Mouse (Mus musculus) small intestine, adult 2 months (tissue): ENCODE results near the gene Rbm19. TPM values are rescaled to one million over a fixed set of nuclear protein-coding genes. Genes with fewer than 3 reads are reported as not detected.

Experiments
- H3K27ac ChIP-seq: fragments of 200-500 bp; 2 replicates; pipeline ENCODE4 v1.5.1; 2012; ENCODE audit warnings: low read depth, low read length, control low read depth, inconsistent platforms; ENCODE audit not compliant: insufficient read depth
- H3K27me3 ChIP-seq: fragments of 200-500 bp; 2 replicates; pipeline ENCODE4 v1.6.1; 2012; ENCODE audit warnings: mild to moderate bottlenecking, moderate library complexity, low read length, inconsistent platforms; ENCODE audit not compliant: control insufficient read depth, insufficient read depth
- H3K36me3 ChIP-seq: fragments of 200-500 bp; 2 replicates; pipeline ENCODE4 v1.6.1; 2012; ENCODE audit warnings: mild to moderate bottlenecking, low read length, control low read depth, inconsistent platforms; ENCODE audit not compliant: control insufficient read depth, insufficient read depth
- H3K4me1 ChIP-seq: fragments of 200-500 bp; 2 replicates; pipeline ENCODE4 v1.6.1; 2012; ENCODE audit warnings: low read length, inconsistent platforms, mixed read lengths; ENCODE audit not compliant: control insufficient read depth, insufficient read depth, insufficient read length
- H3K4me3 ChIP-seq: fragments of 200-500 bp; 2 replicates; pipeline ENCODE4 v1.5.1; 2012; ENCODE audit warnings: low read depth, mild to moderate bottlenecking, control low read depth, inconsistent platforms, low read length, moderate library complexity
- CTCF ChIP-seq: fragments of 200-500 bp; IDR thresholded peaks from 2 replicates; pipeline ENCODE4 v1.5.1; 2012; ENCODE audit warnings: low read depth, mild to moderate bottlenecking, control low read depth, inconsistent platforms, low read length, moderate library complexity, mixed read lengths; ENCODE audit not compliant: insufficient replicate concordance, insufficient read length; ENCODE audit errors: extremely low read depth
- POLR2A ChIP-seq: fragments of 200-500 bp; IDR thresholded peaks from 2 replicates; pipeline ENCODE4 v1.6.1; 2012; ENCODE audit warnings: low read depth, mild to moderate bottlenecking, control low read depth, inconsistent platforms, low read length, moderate library complexity
- WGBS: fragments of 180-500 bp; shearing (Covaris S2); methylation state at CpG from one replicate; pipeline ENCODE4 v1.1.7; 2018; 5-methylcytosine and 5-hydroxymethylcytosine counted together
- polyA plus RNA-seq: library from polyadenylated mRNA; depleted of rRNA; stranded (reverse); fragments of >200 nt; gene quantifications from 2 replicates; pipeline ENCODE4 v1.2.3, GENCODE M21; 2012

Rbm19 gene
- polyA plus RNA-seq, 1 experiment, result 9.2 TPM

- Histone ChIP-seq H3K4me3 (no peak overlapping the region), H3K4me1 (peaks cover 8% of the 10 kb centered on the region), H3K36me3 (peaks cover 5% of the 10 kb centered on the region), H3K27ac (no peak overlapping the region), H3K27me3 (no peaks in the 10 kb centered on the region)
- WGBS, result 30% methylated on average over 9 of the region's 9 CpGs
- TF ChIP-seq CTCF (no peak), POLR2A (no peak)
These were observed 80.6 kb downstream of the Rbm19 start for GRCm38 (mm10) chr5:120196879-120197278.

GRCm38 (mm10) chr5:120197813-120198387, 81.6 kb downstream of the Rbm19 start:
- Histone ChIP-seq H3K4me3 (no peak overlapping the region), H3K27ac (no peak overlapping the region), H3K27me3 (no peaks in the 10 kb centered on the region), H3K36me3 (peaks cover 5% of the 10 kb centered on the region), H3K4me1 (peaks cover 8% of the 10 kb centered on the region)
- TF ChIP-seq POLR2A (no peak), CTCF (no peak)
- WGBS, result 89% methylated on average over 10 of the region's 10 CpGs

GRCm38 (mm10) chr5:120199865-120200264, 83.6 kb downstream of the Rbm19 start:
- WGBS, result 90% methylated on average over 7 of the region's 7 CpGs
- Histone ChIP-seq H3K27ac (no peak overlapping the region), H3K27me3 (no peaks in the 10 kb centered on the region), H3K4me3 (no peak overlapping the region), H3K36me3 (peaks cover 5% of the 10 kb centered on the region), H3K4me1 (peaks cover 8% of the 10 kb centered on the region)
- no peak for TF ChIP-seq POLR2A
- no peak for TF ChIP-seq CTCF

GRCm38 (mm10) chr5:120204316-120204715, 88.1 kb downstream of the Rbm19 start:
- no peak overlapping the region for H3K27ac ChIP-seq
- H3K4me3 ChIP-seq, result no peak overlapping the region
- 74% methylated on average over 3 of the region's 3 CpGs for WGBS
- H3K36me3 ChIP-seq, result no peaks in the 10 kb centered on the region
- H3K4me1 ChIP-seq, result no peaks in the 10 kb centered on the region
- H3K27me3 ChIP-seq, result no peaks in the 10 kb centered on the region
- TF ChIP-seq CTCF (no peak), POLR2A (no peak)

GRCm38 (mm10) chr5:120206313-120206943, 90.2 kb downstream of the Rbm19 start:
- no peaks in the 10 kb centered on the region for H3K4me1 ChIP-seq
- H3K4me3 ChIP-seq, result no peak overlapping the region
- 68% methylated on average over 12 of the region's 12 CpGs for WGBS
- no peak overlapping the region for H3K27ac ChIP-seq
- TF ChIP-seq POLR2A (no peak), CTCF (no peak)
- H3K36me3 ChIP-seq, result no peaks in the 10 kb centered on the region
- H3K27me3 ChIP-seq, result no peaks in the 10 kb centered on the region; the same call in 1 of the 2 replicates

- Histone ChIP-seq H3K4me1 (no peaks in the 10 kb centered on the region), H3K4me3 (no peak overlapping the region), H3K27ac (no peak overlapping the region), H3K27me3 (no peaks in the 10 kb centered on the region; the same call in 1 of the 2 replicates), H3K36me3 (no peaks in the 10 kb centered on the region)
- 45% methylated on average over 4 of the region's 4 CpGs for WGBS
- TF ChIP-seq POLR2A, result no peak
- no peak for TF ChIP-seq CTCF
These were observed 91.2 kb downstream of the Rbm19 start for GRCm38 (mm10) chr5:120207492-120207891.

- H3K4me3 ChIP-seq, result no peak overlapping the region
- WGBS, result 42% methylated on average over 11 of the region's 11 CpGs
- no peaks in the 10 kb centered on the region for H3K4me1 ChIP-seq
- H3K27me3 ChIP-seq, result no peaks in the 10 kb centered on the region; the same call in 1 of the 2 replicates
- H3K27ac ChIP-seq, result no peak overlapping the region
- H3K36me3 ChIP-seq, result no peaks in the 10 kb centered on the region
- TF ChIP-seq POLR2A (no peak), CTCF (no peak)
These were observed 94.4 kb downstream of the Rbm19 start for GRCm38 (mm10) chr5:120210668-120211067.
